Mouse (Mus musculus): ENCODE measurements around the gene Lrp5.

The Lrp5 gene

DNA sequence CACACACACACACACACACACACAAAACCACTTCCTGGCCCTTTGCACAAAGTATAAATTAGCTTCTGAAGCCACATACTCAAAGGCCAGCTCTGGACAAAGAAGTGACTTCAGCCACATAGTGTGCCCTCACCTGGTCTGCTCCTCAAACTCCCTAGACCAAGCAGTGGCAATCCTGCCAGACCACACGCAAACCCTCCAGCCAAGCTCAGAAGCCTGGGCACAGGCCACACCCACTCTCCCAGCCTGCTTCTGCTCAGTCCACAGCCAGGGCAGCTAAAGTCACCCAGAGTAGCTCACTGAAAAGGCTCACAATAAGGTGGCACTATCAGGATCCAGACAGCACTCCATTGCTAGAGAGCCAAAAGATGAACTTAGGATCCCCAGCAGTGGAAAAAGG lies 30.2 kb downstream of the Lrp5 start:
- no peak for DNase-seq (ENCODE audit: extremely low spot score)

DNA sequence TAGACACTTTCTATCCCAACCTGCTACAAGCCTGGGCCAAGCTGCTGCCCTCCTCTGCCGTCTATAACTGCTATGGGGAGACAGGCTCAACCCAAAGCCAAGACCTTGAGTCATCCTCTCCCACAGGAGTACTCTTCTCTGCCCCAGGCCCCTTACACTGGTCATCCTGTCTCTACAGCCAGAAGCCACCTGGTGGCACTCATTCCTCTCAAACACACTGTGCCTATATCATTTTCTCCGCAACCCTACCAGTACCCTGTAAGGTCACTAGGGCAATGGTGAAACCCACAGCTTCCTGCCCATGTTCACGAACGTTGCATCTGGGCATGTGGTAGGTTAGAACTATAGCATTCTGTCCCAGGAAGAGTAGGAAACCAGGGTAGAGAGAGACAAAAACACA lies 31.4 kb downstream of the Lrp5 start:
- DNase-seq (ENCODE audit: extremely low spot score), result no peak

- DNase-seq (ENCODE audit: extremely low spot score), result no peak
These were observed 32.3 kb downstream of the Lrp5 start for GRCm38 (mm10) chr19:3654058-3654457.

- DNase-seq (ENCODE audit: extremely low spot score), result no peak
These were observed 32.9 kb downstream of the Lrp5 start for GRCm38 (mm10) chr19:3653508-3653907.

DNA sequence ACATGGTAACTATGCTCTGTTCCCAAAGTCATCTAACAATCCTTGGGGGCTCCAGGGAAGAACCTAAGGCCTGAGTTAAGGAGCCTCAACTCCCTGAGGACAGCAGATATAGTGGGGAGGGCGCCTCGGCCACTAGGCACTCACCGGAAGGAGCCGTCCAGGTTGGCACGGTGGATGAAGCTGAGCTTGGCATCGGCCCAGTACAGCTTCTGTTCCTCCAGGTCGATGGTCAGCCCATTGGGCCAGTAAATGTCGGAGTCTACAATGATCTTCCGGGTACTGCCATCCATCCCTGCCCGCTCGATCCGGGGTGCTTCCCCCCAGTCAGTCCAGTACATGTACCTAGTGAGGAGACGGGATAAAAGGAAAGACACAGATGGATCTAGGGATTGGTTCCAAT lies 34.4 kb downstream of the Lrp5 start:
- no peak for DNase-seq (ENCODE audit: extremely low spot score)

DNA sequence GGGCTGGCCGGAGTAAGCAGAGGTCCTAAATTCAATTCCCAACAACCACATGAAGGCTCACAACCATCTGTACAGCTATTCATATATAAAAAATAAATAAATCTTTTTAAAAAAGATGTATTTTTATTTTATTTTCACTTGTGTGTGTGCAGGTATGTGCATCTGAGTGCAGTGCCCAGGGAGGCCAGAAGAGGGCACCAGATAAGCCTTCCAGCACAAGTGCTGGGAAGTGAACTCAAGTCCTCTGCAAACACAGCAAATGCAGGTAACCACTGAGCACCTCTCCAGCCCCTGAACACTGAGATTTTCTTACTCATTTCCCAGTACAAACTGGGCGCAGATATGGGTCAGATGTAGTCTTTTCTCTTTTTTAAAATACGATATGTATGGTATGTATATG lies 35.1 kb downstream of the Lrp5 start:
- DNase-seq (ENCODE audit: extremely low spot score), result no peak

- DNase-seq (ENCODE audit: extremely low spot score), result no peak
These were observed 35.9 kb downstream of the Lrp5 start for GRCm38 (mm10) chr19:3650448-3650847.

DNA sequence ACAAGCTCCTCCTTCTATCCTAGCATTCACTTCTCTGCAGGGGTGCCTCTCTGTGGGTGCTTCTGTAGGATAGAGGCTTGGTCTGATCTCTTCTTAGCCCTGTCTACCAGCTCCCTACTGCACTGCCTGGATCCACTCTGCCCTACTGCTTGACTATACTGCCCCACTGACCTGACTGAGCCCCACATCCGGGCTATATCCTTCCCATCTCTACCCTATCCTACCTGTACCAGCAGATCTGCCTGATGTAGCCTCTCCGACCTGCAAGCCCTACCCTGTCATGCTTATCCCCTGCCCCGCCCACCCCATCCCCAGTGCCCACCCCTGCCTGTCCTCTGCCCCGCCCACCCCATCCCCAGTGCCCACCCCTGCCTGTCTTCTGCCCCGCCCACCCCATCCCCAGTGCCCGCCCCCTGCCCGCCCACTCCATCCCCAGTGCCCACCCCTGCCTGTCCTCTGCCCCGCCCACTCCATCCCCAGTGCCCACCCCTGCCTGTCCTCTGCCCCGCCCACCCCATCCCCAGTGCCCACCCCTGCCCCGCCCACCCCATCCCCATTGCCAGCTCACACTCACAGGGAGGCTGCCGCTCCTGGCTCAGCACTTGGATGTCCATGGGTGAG lies 37.4 kb downstream of the Lrp5 start:
- DNase-seq (ENCODE audit: extremely low spot score), result no peak

GRCm38 (mm10) chr19:3647999-3648398 lies 38.4 kb downstream of the Lrp5 start:
- DNase-seq (ENCODE audit: extremely low spot score), result no peak

DNA sequence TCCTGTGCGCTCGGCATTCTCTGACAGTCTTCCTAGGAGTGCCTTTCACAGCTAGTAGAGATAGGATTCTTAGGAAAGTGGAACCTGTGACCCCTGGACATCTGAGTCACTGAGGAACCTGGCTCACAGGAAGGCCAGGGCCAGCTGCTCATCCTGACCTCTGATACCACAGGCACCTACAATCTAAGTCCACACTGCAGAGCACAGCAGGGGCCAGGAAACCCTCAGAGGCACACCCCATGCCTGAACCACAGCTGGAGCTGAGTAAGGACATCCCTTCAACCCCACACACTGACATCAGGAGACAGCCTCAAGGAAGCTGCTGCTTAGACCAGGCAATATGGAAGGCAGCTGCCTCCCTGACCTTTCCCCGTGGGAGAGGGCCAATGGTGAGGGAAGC lies 40.6 kb downstream of the Lrp5 start:
- no peak for DNase-seq (ENCODE audit: extremely low spot score)

GRCm38 (mm10) chr19:3645318-3645717 lies 41.0 kb downstream of the Lrp5 start:
- DNase-seq (ENCODE audit: extremely low spot score), result no peak

GRCm38 (mm10) chr19:3639561-3639960 lies 46.8 kb downstream of the Lrp5 start:
- DNase-seq (ENCODE audit: extremely low spot score), result no peak

GRCm38 (mm10) chr19:3638698-3639097 lies 47.7 kb downstream of the Lrp5 start:
- DNase-seq (ENCODE audit: extremely low spot score), result no peak

DNA sequence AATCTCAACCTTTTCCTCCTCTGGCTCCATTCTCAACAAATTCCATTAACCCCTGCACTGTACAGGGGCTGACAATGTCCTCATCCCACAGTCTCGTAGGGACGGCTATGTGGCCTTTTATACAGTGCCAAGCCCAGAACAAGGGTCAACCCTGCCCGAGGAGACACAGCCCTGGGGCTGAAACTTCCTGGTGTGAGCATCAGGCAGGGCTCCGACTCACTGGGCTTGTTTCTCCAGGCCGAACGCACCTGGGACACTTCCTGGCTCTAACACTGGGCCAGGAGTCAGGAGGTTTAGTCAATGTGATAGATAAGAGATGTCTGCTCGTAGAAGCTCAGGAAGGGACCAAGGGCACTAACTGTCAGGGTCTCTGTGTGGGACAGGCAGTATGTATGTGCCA lies 54.3 kb downstream of the Lrp5 start:
- DNase-seq (ENCODE audit: extremely low spot score), result no peak

- no peak for DNase-seq (ENCODE audit: extremely low spot score)
These were observed 54.9 kb downstream of the Lrp5 start for GRCm38 (mm10) chr19:3631431-3631830.

GRCm38 (mm10) chr19:3630486-3630885 lies 55.9 kb downstream of the Lrp5 start:
- DNase-seq (ENCODE audit: extremely low spot score), result no peak

DNA sequence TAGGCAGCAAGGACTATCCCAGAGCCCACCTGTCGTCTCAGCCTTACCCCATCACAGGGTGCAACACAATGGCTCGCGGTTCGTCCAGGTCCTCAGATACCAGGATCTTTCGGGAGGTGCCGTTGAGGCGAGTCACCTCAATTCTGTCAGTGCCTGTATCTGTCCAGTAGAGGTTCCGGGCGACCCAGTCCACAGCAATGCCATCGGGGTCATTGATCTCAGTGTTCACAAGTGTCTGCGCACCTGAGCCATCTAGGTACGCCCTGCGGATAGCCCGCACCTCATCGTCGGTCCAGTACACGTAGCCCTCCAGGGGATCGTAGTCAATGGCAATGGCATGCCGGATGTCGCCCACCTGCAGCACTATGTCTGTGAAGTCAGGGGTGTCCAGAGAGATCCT lies 56.3 kb downstream of the Lrp5 start:
- DNase-seq (ENCODE audit: extremely low spot score), result no peak

DNA sequence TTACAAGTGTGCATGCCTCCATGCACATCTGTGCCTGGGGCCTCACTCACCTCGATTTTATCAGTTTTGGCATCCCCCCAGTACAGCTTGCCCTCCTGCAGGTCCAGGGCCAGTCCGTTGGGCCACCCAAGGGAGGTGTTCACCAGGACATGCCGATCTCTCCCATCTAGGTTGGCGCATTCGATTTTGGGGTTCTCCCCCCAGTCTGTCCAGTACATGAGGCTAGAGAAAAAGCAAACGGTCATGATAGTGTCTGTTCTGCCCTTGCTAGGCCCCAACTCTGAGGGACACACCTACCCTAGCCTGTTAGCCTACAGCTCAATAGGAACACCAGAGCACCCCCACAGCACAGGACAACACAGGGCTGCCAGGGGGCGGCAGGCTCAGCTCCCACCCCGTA lies 58.1 kb downstream of the Lrp5 start:
- DNase-seq (ENCODE audit: extremely low spot score), result no peak

DNA sequence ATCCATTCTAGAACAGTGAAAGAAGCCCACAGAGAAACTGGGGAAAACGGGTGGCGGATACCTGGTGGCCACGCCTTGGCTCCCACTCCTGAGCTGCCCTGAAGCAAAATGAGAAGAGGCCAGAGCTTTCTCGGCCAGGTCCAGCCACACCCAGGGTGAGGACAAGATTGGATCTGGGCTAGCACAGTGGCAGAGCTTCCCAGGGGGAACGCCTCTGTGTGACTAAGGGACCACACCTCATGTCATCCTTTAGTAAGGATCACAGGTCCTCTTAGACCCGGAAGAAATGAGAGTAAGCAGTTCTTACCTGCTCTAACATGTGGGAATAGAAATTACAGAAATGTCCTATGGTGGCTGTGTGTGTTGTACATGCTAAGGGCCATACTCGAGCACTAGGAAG lies 61.3 kb downstream of the Lrp5 start:
- DNase-seq (ENCODE audit: extremely low spot score), result no peak

GRCm38 (mm10) chr19:3623824-3624223 lies 62.5 kb downstream of the Lrp5 start:
- DNase-seq (ENCODE audit: extremely low spot score), result peak; percentile 58

DNA sequence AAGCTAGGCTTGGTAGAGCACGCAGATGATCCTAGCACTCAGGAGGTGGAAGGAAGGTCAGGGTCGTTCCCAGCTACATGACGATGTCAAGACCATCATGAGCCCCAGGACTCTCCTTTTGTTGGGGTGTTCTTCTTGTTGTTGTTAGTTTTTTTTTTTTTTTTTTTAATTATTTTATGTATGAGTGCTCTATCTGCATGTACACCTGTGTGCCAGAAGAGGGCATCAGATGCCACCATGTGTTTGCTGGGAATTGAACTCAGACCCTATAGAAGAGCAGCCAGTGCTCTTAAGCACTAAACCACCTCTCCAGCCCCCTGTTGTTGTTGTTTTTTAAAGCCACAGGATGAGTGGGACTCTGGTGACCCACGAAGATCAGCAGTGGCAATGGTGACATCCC lies 63.1 kb downstream of the Lrp5 start:
- no peak for DNase-seq (ENCODE audit: extremely low spot score)

DNA sequence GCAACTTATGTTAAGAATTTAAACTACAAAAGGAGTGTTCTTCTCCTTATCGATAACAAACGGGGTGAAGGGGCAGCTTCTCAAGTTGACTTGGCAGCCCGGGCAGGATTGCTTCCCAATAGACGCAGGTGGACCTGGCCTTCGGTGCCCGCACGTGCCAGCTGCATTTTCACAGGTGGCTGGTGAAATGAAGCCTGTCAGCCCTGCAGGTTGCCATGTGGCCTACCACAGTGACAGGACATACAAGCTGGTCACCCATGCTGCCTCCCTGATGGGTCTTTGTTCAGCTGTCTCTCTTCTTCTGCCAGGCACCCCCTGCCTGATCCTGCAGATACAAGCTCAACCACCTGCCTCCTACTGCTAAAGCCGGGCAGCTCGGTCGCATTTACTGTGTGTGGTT lies 65.5 kb downstream of the Lrp5 start:
- DNase-seq (ENCODE audit: extremely low spot score), result no peak

DNA sequence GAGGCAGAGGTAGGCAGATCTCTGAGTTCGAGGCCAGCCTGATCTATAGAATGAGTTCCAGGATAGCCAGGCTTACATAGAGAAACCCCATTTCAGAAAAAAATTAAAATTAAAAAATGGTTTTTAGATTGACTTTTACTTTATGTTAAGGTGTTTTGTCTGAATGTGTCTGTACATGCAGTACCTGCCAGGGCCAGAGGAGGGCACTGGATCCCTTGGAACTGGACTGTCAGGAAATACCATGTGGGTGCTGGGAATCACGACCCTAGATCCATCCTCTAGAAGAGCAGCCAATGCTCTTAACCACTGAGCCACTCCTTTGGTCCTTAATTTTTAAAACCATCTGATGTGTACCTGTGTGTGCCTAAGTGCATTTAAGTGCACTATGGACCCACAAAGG lies 67.0 kb downstream of the Lrp5 start:
- DNase-seq (ENCODE audit: extremely low spot score), result no peak

DNA sequence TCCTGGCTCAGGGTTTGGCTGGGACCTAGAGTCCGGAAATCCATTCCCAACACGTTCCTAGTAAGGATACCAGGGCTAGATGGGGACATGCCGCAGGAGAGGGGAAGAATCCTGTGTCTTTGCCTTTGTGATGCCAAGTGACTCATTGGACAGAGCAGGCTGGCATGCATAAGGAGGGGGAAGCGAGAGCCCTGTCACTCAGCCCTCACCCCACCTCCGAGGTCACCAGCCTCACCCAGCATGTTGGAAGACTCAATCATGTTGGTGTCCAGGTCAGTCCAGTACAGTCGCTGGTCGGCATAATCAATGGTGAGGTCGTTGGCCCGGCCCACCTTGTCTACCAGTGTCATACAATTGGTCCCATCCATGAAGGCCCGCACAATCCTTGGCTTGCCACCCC lies 72.4 kb downstream of the Lrp5 start:
- no peak for DNase-seq (ENCODE audit: extremely low spot score)

All from embryo, embryonic 9.5 days (tissue).